Mouse (Mus musculus) stomach, postnatal 0 days (tissue): ENCODE measurements around the gene Smim9. TPM values are rescaled to one million over a fixed set of nuclear protein-coding genes. Genes with fewer than 3 reads are reported as not detected.

ENCODE experiments used
- ATAC-seq: fragments of 200-750 bp; cut with Nextera tagmentation; 2 replicates; pipeline ENCODE4 v1.8.0; 2017; ENCODE audit not compliant: low FRiP score, low TSS enrichment
- DNase-seq: peaks from one replicate; pipeline ENCODE4 v3.0.0-alpha.2; 2016; ENCODE audit warnings: low spot score
- H3K27ac ChIP-seq: fragments of 300-500 bp; sonication (generic); replicated peaks from 2 replicates; pipeline ENCODE4 v1.5.1; 2014; ENCODE audit warnings: mild to moderate bottlenecking, control low read depth
- H3K27me3 ChIP-seq: fragments of 300-500 bp; sonication (generic); 2 replicates; pipeline ENCODE4 v1.6.1; 2014; ENCODE audit warnings: low read length; ENCODE audit not compliant: control insufficient read depth, insufficient read depth
- H3K36me3 ChIP-seq: fragments of 300-500 bp; sonication (generic); 2 replicates; pipeline ENCODE4 v1.6.1; 2014; ENCODE audit warnings: low read length, mixed read lengths; ENCODE audit not compliant: control insufficient read depth, insufficient read depth
- H3K4me1 ChIP-seq: fragments of 300-500 bp; sonication (generic); replicated peaks from 2 replicates; pipeline ENCODE4 v1.6.1; 2014; ENCODE audit warnings: antibody characterized with exemption; ENCODE audit not compliant: control insufficient read depth, insufficient read depth
- H3K4me2 ChIP-seq: fragments of 300-500 bp; sonication (generic); replicated peaks from 2 replicates; pipeline ENCODE4 v1.6.1; 2014; ENCODE audit warnings: low read depth, mild to moderate bottlenecking, control low read depth, moderate library complexity
- H3K4me3 ChIP-seq: fragments of 300-500 bp; sonication (generic); 2 replicates; pipeline ENCODE4 v1.5.1; 2014; ENCODE audit warnings: low read depth, low read length, control low read depth
- H3K9ac ChIP-seq: fragments of 300-500 bp; sonication (generic); 2 replicates; pipeline ENCODE4 v1.6.1; 2014; ENCODE audit warnings: mild to moderate bottlenecking, low read length, control low read depth, mixed read lengths
- H3K9me3 ChIP-seq: fragments of 300-500 bp; sonication (generic); 2 replicates; pipeline ENCODE4 v1.6.1; 2016; ENCODE audit warnings: low read length; ENCODE audit not compliant: control insufficient read depth
- CTCF ChIP-seq: IDR thresholded peaks from 2 replicates; pipeline ENCODE4 v1.5.1; 2016; ENCODE audit warnings: antibody characterized with exemption, low read depth, mild to moderate bottlenecking, moderate library complexity
- EP300 ChIP-seq: optimal IDR thresholded peaks from 2 replicates; pipeline ENCODE3; 2016; ENCODE audit warnings: antibody characterized with exemption
- WGBS: fragments of 180-500 bp; shearing (Covaris S2); extraction: QIAGEN DNeasy Blood & Tissue Kit; methylation state at CpG from one replicate; pipeline ENCODE4 v1.1.7; 2014; 5-methylcytosine and 5-hydroxymethylcytosine counted together
- polyA plus RNA-seq: library from polyadenylated mRNA; unstranded; fragments of >200 nt; fragmentation: Nextera tagmentation; extraction: Ambion mirVana; gene quantifications from 2 replicates; pipeline ENCODE4 v1.2.1, GENCODE M21; 2015

Smim9 gene
- polyA plus RNA-seq, 1 experiment from 2014 or later, result not detected

DNA sequence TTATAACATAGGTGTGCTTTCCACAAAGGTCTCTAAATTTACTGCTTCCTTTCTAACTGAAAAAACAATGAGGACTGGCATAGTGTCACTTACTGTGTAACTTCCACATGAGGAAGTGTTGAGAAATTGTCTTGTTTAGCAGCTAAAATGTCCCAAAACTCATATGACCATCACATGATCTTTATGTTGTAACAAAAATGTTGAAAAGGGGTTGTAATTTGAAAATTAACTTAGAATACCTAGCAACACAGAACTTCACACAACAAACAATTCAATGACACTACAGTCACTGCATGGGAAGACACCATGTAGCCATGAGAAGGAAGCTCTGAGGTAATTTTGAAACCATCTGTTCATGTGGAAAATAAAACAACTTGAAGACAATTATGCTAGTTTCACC, 36.7 kb downstream of the Smim9 start:
- Histone ChIP-seq H3K9ac (no peak overlapping the region), H3K4me3 (no peak overlapping the region), H3K36me3 (no peaks in the 10 kb centered on the region), H3K27me3 (no peaks in the 10 kb centered on the region), H3K27ac (no peak overlapping the region), H3K4me2 (no peak overlapping the region), H3K9me3 (no peaks in the 10 kb centered on the region), H3K4me1 (no peaks in the 10 kb centered on the region)
- ATAC-seq (no peak), DNase-seq (no peak)
- TF ChIP-seq CTCF (no peak), EP300 (no peak)

DNA sequence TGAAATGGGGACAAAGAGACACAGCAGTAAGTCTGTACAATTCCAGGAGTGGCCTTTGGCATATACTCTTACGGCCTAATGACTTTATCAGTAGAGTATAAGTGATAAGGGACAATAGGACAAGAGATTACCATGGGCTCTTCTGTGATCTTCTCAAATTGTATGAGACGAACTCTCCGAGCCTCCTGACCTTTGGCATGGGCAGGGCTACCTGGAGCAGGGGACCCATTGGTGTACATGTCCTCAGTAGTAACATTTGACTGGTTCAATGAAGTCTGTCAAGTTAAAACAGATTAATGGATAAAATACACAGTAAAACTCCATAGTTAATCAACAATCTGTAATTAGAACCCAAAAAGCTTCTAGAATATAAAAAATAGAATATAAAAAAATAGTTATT, 38.0 kb downstream of the Smim9 start:
- Histone ChIP-seq H3K27ac (no peak overlapping the region), H3K4me2 (no peak overlapping the region), H3K4me1 (no peaks in the 10 kb centered on the region), H3K36me3 (no peaks in the 10 kb centered on the region), H3K27me3 (no peaks in the 10 kb centered on the region), H3K9ac (no peak overlapping the region), H3K4me3 (no peak overlapping the region), H3K9me3 (no peaks in the 10 kb centered on the region)
- no peak for DNase-seq
- WGBS, result 85% methylated on average over 3 of the region's 3 CpGs
- ATAC-seq, result no peak
- no peak for TF ChIP-seq CTCF
- no peak for TF ChIP-seq EP300

DNA sequence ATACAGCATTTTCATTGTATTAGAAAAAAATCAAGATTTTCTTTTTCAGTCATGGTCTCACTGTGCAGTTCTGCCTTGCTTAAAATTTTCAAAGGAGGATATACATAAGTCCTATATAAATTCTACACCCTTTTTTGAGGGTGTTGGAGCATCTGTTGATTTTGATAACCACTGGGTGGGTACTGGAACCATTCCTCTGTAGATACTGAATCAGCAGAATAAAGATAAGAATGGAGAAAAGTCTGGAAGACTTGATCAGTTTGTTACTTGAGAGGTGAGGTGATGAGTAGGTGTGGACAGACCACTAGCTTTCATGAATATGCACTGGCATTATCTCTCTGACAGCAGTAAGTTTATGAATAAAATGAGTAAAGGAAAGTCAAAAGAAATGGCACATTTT, 48.0 kb downstream of the Smim9 start:
- no peak overlapping the region for H3K4me3 ChIP-seq
- no peak for TF ChIP-seq CTCF
- no peak for TF ChIP-seq EP300
- no peak overlapping the region for H3K9ac ChIP-seq
- no peaks in the 10 kb centered on the region for H3K36me3 ChIP-seq
- H3K9me3 ChIP-seq, result no peaks in the 10 kb centered on the region
- H3K27ac ChIP-seq, result no peak overlapping the region
- ATAC-seq (no peak), DNase-seq (no peak)
- no peak overlapping the region for H3K4me2 ChIP-seq
- no peaks in the 10 kb centered on the region for H3K27me3 ChIP-seq
- H3K4me1 ChIP-seq, result no peaks in the 10 kb centered on the region

DNA sequence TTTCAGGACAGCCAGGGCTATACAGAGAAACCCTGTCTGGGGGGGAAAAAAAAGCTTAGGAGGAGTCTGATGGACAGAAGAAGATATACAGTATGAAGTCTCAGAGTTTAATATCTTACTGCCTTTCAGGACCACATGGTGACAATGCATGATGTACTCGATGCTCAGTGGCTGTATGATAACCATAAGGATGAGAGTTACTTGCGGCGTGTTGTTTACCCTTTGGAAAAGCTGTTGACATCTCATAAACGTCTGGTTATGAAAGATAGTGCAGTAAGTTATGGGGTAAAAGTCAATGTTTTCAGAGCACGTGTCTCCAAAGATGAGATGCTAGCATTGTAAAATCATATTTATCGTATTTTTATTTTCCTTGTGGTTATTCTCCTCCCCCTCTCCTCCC, 61.3 kb downstream of the Smim9 start:
- Histone ChIP-seq H3K9me3 (no peaks in the 10 kb centered on the region), H3K27ac (no peak overlapping the region), H3K27me3 (no peaks in the 10 kb centered on the region), H3K36me3 (no peaks in the 10 kb centered on the region), H3K4me3 (no peak overlapping the region), H3K4me2 (no peak overlapping the region), H3K4me1 (no peaks in the 10 kb centered on the region), H3K9ac (no peak overlapping the region)
- no peak for ATAC-seq
- DNase-seq, result no peak
- no peak for TF ChIP-seq CTCF
- 88% methylated on average over 6 of the region's 6 CpGs for WGBS

DNA sequence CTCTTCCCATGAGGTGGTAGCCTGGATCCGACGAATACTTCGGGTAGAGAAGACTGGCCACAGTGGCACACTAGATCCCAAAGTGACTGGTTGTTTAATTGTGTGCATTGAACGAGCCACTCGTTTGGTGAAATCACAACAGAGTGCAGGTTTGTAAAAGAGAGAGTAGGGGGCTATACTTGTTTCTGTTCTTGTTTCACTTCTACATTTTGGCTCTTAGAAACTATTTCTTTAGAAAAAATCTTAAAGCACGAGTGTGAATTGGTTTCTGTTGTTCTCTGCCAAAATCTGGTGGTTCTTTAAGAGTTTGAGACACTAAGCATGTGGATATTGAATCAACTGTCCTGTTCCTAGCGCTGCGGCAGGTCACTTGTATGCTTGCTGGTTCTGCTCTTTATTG, 64.8 kb downstream of the Smim9 start:
- H3K9me3 ChIP-seq, result no peaks in the 10 kb centered on the region
- WGBS, result 86% methylated on average over 8 of the region's 8 CpGs
- H3K27ac ChIP-seq, result no peak overlapping the region
- no peaks in the 10 kb centered on the region for H3K36me3 ChIP-seq
- no peak for ATAC-seq
- DNase-seq, result no peak
- H3K4me2 ChIP-seq, result no peak overlapping the region
- no peak overlapping the region for H3K4me3 ChIP-seq
- TF ChIP-seq CTCF, result no peak
- no peak for TF ChIP-seq EP300
- no peaks in the 10 kb centered on the region for H3K27me3 ChIP-seq
- no peak overlapping the region for H3K9ac ChIP-seq
- no peaks in the 10 kb centered on the region for H3K4me1 ChIP-seq

DNA sequence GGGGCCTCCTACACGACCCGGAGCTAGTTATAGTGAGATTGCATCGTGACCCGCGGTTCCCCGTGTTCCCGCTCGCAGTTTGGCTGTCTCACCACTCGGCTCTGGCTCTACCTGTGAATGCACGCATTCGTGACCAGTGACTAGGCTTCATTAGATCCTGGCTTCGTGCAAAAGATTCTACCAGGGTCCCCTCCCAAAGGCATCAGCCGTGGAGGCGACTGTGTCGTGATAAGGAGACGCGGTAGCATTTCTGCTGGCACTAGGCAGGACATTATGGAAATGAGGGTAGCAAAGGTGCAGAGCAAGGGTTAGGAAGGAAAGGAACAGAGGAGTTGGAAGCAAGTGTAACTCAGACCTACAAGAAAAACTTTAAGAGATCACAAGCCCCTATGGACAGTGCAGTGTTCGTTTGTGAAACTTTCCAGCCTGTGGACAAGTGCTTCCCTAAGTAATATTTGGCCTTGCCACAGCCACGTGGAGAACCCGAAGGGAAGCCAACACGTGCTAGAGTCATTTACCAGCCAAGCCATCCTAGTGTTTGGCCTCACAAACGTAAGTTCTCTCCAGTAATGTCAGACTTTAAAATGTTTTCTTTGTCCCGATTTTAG, 67.3 kb downstream of the Smim9 start:
- H3K4me3 ChIP-seq, result peak overlapping the region; percentile 46
- no peaks in the 10 kb centered on the region for H3K27me3 ChIP-seq
- no peak for TF ChIP-seq EP300
- TF ChIP-seq CTCF, result no peak
- H3K36me3 ChIP-seq, result no peaks in the 10 kb centered on the region
- WGBS, result 15% methylated on average over 23 of the region's 23 CpGs
- peak overlapping the region; percentile 60 for H3K4me2 ChIP-seq
- H3K9me3 ChIP-seq, result no peaks in the 10 kb centered on the region
- peak overlapping the region; percentile 54 for H3K9ac ChIP-seq
- no peaks in the 10 kb centered on the region for H3K4me1 ChIP-seq
- ATAC-seq (no peak), DNase-seq (peak; percentile 14)
- H3K27ac ChIP-seq, result peak overlapping the region; percentile 67

Other genes with a start within 250 kb of the Smim9 start
- gene Gab3, start 78.3 kb downstream of the Smim9 start, polyA plus RNA-seq, result 1.3 and 1.5 TPM in 2 replicates
- gene Dkc1, start 67.9 kb downstream of the Smim9 start, polyA plus RNA-seq, result 43.2 and 52.4 TPM in 2 replicates
- gene Mpp1, start 32.8 kb downstream of the Smim9 start, polyA plus RNA-seq, result 52.5 and 60.1 TPM in 2 replicates
- gene Fundc2, start 218.6 kb upstream of the Smim9 start, polyA plus RNA-seq, result 51.3 and 54.8 TPM in 2 replicates
- gene F8, start 218.8 kb upstream of the Smim9 start, polyA plus RNA-seq, result 0.42 and 0.80 TPM in 2 replicates